Comparison of ENCODE assay signal across 8 mouse cellular contexts in the genomic region with DNA sequence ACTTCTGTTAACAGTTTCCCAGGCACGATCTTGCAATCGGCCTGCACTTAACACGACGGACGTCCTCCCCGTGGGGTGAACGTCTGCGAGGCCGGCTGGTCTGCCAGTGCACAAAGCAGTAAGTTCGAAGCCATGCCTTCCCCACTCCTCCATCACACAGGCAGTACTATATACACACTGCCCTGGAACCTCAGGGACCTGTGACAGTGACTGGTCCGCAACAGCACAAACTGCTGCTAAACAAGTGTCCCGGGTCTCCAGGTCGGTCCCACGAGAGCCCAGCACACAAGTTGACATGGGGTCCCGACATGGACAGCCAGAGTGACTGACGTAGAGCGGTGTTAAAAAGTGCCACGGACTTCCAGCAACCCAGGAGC. TPM values are rescaled to one million over a fixed set of nuclear protein-coding genes. Genes with fewer than 3 reads are reported as not detected.
DNase-seq lines count a peak whose midpoint lies in the region; ATAC-seq and TF ChIP-seq lines count a peak whose summit lies in the region.

No protein-coding gene starts in this region.

- H3K36me3 ChIP-seq in heart, postnatal 0 days (replicated peaks; ENCODE audit: control insufficient read depth, insufficient read depth, low read length): peaks cover 39% of the 10 kb centered on the region
- peaks cover 32% of the 10 kb centered on the region for H3K36me3 ChIP-seq in liver, adult 2 months (ENCODE audit: control insufficient read depth, insufficient read depth, low read length)

- H3K4me2 ChIP-seq in heart, postnatal 0 days (ENCODE audit: low read depth, low read length): peak overlapping the region; percentile 73

- peaks cover 10% of the 10 kb centered on the region; the same call in 1 of the 2 replicates for H3K79me2 ChIP-seq in liver, adult 2 months (ENCODE audit: control insufficient read depth, insufficient read depth, low read length)

- intact Hi-C loops in left cerebral cortex, postnatal 4 days (cut with DNase I): no loop called here
- intact Hi-C loops in left cerebral cortex, postnatal 25 days (cut with DNase I): loop anchor here (1.0 to 5.0 kb wide), 2 partner anchors 81 to 570 kb away; a partner anchor contains a TSS

- H3K9ac ChIP-seq in heart, postnatal 0 days (replicated peaks; ENCODE audit: low read depth, low read length): peak overlapping the region; percentile 98
- H3K9ac ChIP-seq in liver, adult 2 months (ENCODE audit: low read depth, low read length): peak overlapping the region; percentile 95

- peak; percentile 23 for DNase-seq in left cerebral cortex, postnatal 4 days
- no peak for DNase-seq in left cerebral cortex, postnatal 25 days (ENCODE audit: low spot score in 2 of 2)
- peak; percentile 21 for DNase-seq in heart, postnatal 0 days (ENCODE audit: low spot score)
- DNase-seq in liver, adult 2 months (ENCODE audit: extremely low read depth, low read depth, low spot score): peak; percentile 24
- no peak for DNase-seq in thymus, postnatal 4 days
- DNase-seq in ovary, adult 18-20 months (ENCODE audit: low spot score): no peak

- H3K27me3 ChIP-seq in heart, postnatal 0 days (ENCODE audit: control insufficient read depth, insufficient read depth, low read length): no peaks in the 10 kb centered on the region
- no peaks in the 10 kb centered on the region for H3K27me3 ChIP-seq in liver, adult 2 months (ENCODE audit: control insufficient read depth, insufficient read depth, low read length)

- no peak for TF ChIP-seq CTCF in heart, postnatal 0 days (IDR thresholded peaks at IDR 0.05; ENCODE audit: low read depth)
- no peak for TF ChIP-seq CTCF in liver, adult 2 months (IDR thresholded peaks at IDR 0.05; ENCODE audit: low read depth, low read length)

- H3K4me3 ChIP-seq in heart, postnatal 0 days (ENCODE audit: low read depth, low read length): peak overlapping the region; percentile 92
- peak overlapping the region; percentile 92 for H3K4me3 ChIP-seq in liver, adult 2 months (ENCODE audit: insufficient read depth, low read depth, low read length)

- H3K9me3 ChIP-seq in heart, postnatal 0 days (replicated peaks; ENCODE audit: control insufficient read depth, low read length): no peaks in the 10 kb centered on the region

- no peak for TF ChIP-seq EP300 in heart, postnatal 0 days (IDR thresholded peaks at IDR 0.05; ENCODE audit: low read depth)

- no peak for TF ChIP-seq POLR2A in liver, adult 2 months (IDR thresholded peaks at IDR 0.05; ENCODE audit: extremely low read depth, insufficient read depth, low read length)

- 0% methylated on average over 18 of the region's 18 CpGs for WGBS in heart, postnatal 0 days
- WGBS in liver, adult 2 months: under 1% methylated on average over 18 of the region's 18 CpGs

- peak overlapping the region; percentile 90 for H3K27ac ChIP-seq in heart, postnatal 0 days (ENCODE audit: low read depth)
- H3K27ac ChIP-seq in liver, adult 2 months (replicated peaks; ENCODE audit: insufficient read depth, low read depth, low read length): peak overlapping the region; percentile 35

- H3K4me1 ChIP-seq in heart, postnatal 0 days (ENCODE audit: control insufficient read depth, insufficient read depth): peaks cover 8% of the 10 kb centered on the region; the same call in 1 of the 2 replicates
- H3K4me1 ChIP-seq in liver, adult 2 months (ENCODE audit: control insufficient read depth, insufficient read depth, low read length): peaks cover 3% of the 10 kb centered on the region; the same call in 1 of the 2 replicates

- ATAC-seq in common myeloid progenitor, adult 5-6 weeks (replicated peaks; ENCODE audit: low read depth, poor library complexity, severe bottlenecking): peak; percentile 2; the same call in 1 of the 2 replicates
- no peak for ATAC-seq in heart, postnatal 0 days (ENCODE audit: insufficient read depth, low read depth)
- peak; percentile 23; the same call in 1 of the 2 replicates for ATAC-seq in monocyte, adult 5-6 weeks (replicated peaks; ENCODE audit: insufficient number of reproducible peaks, low FRiP score, low TSS enrichment, poor library complexity, severe bottlenecking)

RNA-seq across cellular contexts. Expression of a gene that starts 0.6 kb away (rescaled TPM):
- 100 to 1,000 TPM; 534 to 591 TPM for total RNA-seq in left cerebral cortex, postnatal 4 days (2021)
- total RNA-seq in left cerebral cortex, postnatal 25 days (2021): 100 to 1,000 TPM; 337 to 339 TPM
- total RNA-seq in common myeloid progenitor, adult 5-6 weeks (2017): 7,220 and 7,747 TPM in 2 replicates
- total RNA-seq in heart, postnatal 0 days (2014; rRNA removed; ENCODE audit: low replicate concordance): 639 and 683 TPM in 2 replicates
- polyA plus RNA-seq in heart, postnatal 0 days (2015; fragmentation: Nextera tagmentation; extraction: Ambion mirVana): 694 and 757 TPM in 2 replicates
- total RNA-seq in liver, adult 2 months (2014; rRNA removed): 646 and 675 TPM in 2 replicates
- 94.6 and 104 TPM in 2 replicates for polyA plus RNA-seq in liver, adult 2 months (2012; rRNA removed)
- total RNA-seq in monocyte, adult 5-6 weeks (2017): 2,726 to 3,318 TPM (median 3,221 TPM) in 3 replicates

Comparison
In these comparisons a context has a peak if more than half of its experiments do, and no peak if none do; other contexts are left out.
1. DNase-seq: peak in left cerebral cortex, postnatal 4 days (single experiment), heart, postnatal 0 days (single experiment) and liver, adult 2 months (single experiment); none in left cerebral cortex, postnatal 25 days (0 of 2), thymus, postnatal 4 days (single experiment) and ovary, adult 18-20 months (single experiment).